Mouse (Mus musculus): ENCODE results near the gene Trim17.

GRCm38 (mm10) chr11:58985299-58985917 lies 30.9 kb downstream of the Trim17 start:
- no peak for TF ChIP-seq CTCF (IDR thresholded peaks at IDR 0.05; ENCODE audit: borderline replicate concordance, control insufficient read depth, extremely low read depth, insufficient read depth, low read length, poor library complexity)
- no peak for TF ChIP-seq POLR2A (IDR thresholded peaks at IDR 0.05; ENCODE audit: control insufficient read depth, extremely low read depth, insufficient read depth, low read length, poor library complexity)

Measured in thymus, adult 2 months (tissue).